Mouse (Mus musculus): ENCODE results near the gene Ccdc114. TPM values are rescaled to one million over a fixed set of nuclear protein-coding genes. Genes with fewer than 3 reads are reported as not detected.
"Not testable (repeated sequence)": the region's sequence is repeated elsewhere in the genome, so short reads cannot be mapped to it uniquely, and the experiment has no call there.

Gene Ccdc114
- 3.3 and 4.1 TPM in 2 replicates for polyA plus RNA-seq (2015; fragmentation: Nextera tagmentation; extraction: Ambion mirVana)

DNA sequence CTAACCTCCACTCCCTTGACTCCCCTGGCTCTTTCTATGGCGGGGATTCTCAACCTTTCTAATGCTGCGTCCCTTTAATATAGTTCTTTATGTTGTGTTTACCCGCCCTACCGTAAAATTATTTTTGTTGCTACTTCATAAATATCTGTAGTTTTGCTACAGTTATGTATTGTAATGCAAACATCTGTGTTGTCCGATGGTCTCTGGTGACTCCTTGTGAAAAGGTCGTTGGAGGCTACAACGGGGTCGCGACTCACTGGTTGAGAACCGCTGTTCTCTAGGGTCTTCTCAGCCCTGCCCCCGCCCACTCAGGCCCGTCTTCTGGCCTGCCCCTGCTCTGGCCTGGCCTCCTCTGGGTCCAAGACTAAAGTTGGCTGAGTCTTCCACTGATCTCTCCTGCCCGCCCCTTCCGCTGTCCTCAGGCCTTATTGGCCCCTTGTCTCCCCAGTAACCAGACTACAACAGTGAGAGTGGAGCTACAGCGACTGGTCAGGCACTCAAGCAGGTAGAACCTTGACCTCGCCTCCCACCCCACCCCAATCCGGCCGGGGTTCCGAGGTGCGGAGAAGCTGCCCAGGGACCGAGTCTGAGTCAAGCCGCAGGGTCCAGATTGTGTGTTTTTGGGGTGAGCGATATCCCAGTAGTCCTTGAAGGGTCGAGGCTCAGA, at the start of gene Ccdc114:
TSS of gene Ccdc114 (plus strand) at position 311 of the 667 bp plus-strand sequence.
- WGBS: 4% methylated on average over 24 of the region's 24 CpGs
- H3K4me2 ChIP-seq (replicated peaks): peak within 1 kb of the TSS; percentile 63
- H3K4me3 ChIP-seq (replicated peaks): peak within 1 kb of the TSS; percentile 46
- H3K9ac ChIP-seq (replicated peaks): peak within 1 kb of the TSS; percentile 50
- 0 out of 2 replicates have a peak, but pooled peaks cover 6% of the 10 kb centered on the region for H3K9me3 ChIP-seq
- H3K4me1 ChIP-seq (replicated peaks): peaks cover 9% of the 10 kb centered on the region
- peaks cover 22% of the 10 kb centered on the region for H3K27me3 ChIP-seq
- no peaks in the 10 kb centered on the region for H3K36me3 ChIP-seq
- ATAC-seq: peak; percentile 51
- peak within 1 kb of the TSS; percentile 73 for H3K27ac ChIP-seq

DNA sequence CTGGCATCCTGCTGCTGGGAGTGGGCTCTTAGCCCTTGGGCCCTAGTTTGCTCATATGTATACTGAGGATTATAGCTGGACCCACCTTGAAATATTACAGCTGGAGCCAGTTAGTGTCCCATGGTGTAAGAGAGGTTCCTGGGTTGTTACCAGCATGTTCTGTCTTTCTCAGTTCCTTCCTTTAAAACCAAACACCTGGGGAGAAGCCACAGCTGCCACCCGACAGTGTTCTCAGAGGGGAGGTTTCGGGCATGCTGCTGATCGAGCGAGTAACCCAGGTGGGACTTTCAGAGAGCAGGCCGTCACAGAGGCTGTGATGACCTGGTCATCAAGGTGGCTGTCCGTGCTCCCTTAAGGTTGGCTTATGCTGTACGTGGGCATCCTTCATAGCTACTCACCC, 47.0 kb upstream of the Ccdc114 start:
- peaks cover 71% of the 10 kb centered on the region for H3K36me3 ChIP-seq
- 0 out of 2 replicates have a peak, but pooled peaks cover 1% of the 10 kb centered on the region for H3K27me3 ChIP-seq
- ATAC-seq: no peak
- no peak overlapping the region for H3K4me2 ChIP-seq (replicated peaks)
- H3K9ac ChIP-seq (replicated peaks): no peak overlapping the region
- peaks cover 18% of the 10 kb centered on the region for H3K4me1 ChIP-seq (replicated peaks)
- H3K9me3 ChIP-seq: no peaks in the 10 kb centered on the region
- 95% methylated on average over 7 of the region's 7 CpGs for WGBS
- H3K4me3 ChIP-seq (replicated peaks): no peak overlapping the region
- no peak overlapping the region for H3K27ac ChIP-seq

DNA sequence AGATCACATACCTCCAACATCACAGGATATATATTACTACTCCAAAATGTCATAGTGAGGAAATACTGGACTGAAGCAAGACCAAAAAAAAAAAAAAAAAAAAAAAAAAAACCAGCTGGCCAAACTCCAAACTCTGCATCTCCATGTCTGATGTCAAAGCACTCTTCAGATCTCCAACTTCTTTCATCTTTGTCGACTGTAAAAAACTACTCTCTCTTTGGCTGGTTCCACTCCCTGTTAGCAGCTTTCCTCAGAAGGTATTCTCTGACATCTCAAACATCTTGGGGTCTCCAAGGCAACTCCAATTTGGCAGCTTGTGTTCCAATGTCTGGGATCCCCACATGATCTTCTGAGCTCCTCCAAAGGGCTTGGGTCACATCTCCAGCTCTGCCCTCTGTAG, 45.6 kb upstream of the Ccdc114 start, which contains the start of gene Grin2d:
TSS of gene Grin2d (minus strand) at position 101 of the 400 bp plus-strand sequence.
- H3K27ac ChIP-seq; H3K4me3 ChIP-seq (replicated peaks); H3K4me2 ChIP-seq (replicated peaks); ATAC-seq; H3K9ac ChIP-seq (replicated peaks); H3K9me3 ChIP-seq; H3K27me3 ChIP-seq: not testable (repeated sequence)
- 94% methylated on average over 1 of the region's 1 CpGs for whole genome bisulfite sequencing
- Histone ChIP-seq H3K36me3 (peaks cover 85% of the 10 kb centered on the region), H3K4me1 (replicated peaks) (peaks cover 18% of the 10 kb centered on the region)

DNA sequence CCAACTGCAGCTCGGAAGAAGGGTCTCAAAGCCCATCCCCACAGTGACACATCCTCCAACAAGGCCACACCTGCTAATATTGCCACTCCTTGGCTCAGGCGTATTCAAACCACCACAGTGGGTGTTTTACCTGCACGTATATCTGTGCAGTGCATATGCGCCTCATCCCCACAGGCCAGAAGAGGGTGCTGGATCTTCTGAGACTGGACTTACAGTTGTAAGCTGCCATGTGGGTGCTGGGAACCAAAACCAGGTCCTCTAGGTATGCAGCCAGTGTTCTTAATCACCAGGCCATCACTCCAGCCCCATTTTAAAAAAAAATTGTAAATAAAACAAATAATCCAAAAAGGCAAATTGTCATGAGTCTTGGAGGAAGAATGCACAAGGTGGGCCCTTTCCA, 43.3 kb upstream of the Ccdc114 start:
- 97% methylated on average over 4 of the region's 4 CpGs for WGBS
- ATAC-seq: no peak
- peaks cover 94% of the 10 kb centered on the region for H3K36me3 ChIP-seq
- no peak overlapping the region for H3K9ac ChIP-seq (replicated peaks)
- H3K27ac ChIP-seq: no peak overlapping the region
- no peak overlapping the region for H3K4me2 ChIP-seq (replicated peaks)
- H3K4me3 ChIP-seq (replicated peaks): no peak overlapping the region
- no peaks in the 10 kb centered on the region for H3K4me1 ChIP-seq (replicated peaks)
- no peaks in the 10 kb centered on the region for H3K27me3 ChIP-seq
- no peaks in the 10 kb centered on the region for H3K9me3 ChIP-seq

DNA sequence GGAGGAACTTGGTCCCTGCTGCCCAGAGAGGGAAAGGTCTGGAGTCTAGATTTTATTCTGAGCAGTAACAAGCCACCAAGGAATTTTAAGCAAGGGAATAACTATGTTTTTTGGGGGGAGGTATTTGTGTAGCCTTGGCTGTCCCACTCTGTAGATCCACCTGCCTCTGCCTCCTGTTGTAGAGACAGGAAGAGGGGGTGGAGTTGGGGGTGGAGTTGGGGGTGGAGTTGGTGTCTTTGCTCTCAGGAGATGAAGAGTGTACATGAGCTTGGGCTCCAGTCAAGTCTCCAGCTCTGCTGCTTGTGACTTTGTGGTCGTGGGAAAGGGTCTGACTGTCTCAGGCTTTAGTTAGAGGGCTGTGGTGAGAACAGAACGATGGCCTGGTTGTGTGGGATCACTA, 42.9 kb upstream of the Ccdc114 start:
- no peak overlapping the region for H3K4me2 ChIP-seq (replicated peaks)
- H3K9me3 ChIP-seq: no peaks in the 10 kb centered on the region
- H3K27me3 ChIP-seq: no peaks in the 10 kb centered on the region
- H3K4me3 ChIP-seq (replicated peaks): no peak overlapping the region
- no peaks in the 10 kb centered on the region for H3K4me1 ChIP-seq (replicated peaks)
- no peak overlapping the region for H3K9ac ChIP-seq (replicated peaks)
- no peak for ATAC-seq
- peaks cover 95% of the 10 kb centered on the region for H3K36me3 ChIP-seq
- 90% methylated on average over 2 of the region's 2 CpGs for WGBS
- H3K27ac ChIP-seq: no peak overlapping the region

DNA sequence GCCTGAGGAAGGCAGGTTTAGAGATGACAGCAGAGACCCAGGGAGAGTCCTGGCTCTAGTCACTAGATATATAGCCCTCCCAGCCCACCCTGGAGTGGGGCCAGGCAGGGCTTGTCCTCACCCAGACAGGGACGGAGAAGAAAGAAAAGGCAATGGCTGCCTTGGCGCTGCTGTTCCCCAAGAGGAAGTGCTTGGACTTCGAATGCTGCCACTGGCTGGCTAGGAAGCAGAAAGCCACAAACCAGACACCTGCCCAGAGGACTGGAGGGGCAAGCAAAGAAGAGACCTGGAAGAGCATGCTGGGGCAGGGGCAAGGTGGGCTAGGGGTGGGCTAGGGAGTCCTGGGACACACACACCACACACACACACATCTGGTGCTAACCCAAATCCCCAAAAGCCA, 36.6 kb upstream of the Ccdc114 start:
- 63% methylated on average over 3 of the region's 3 CpGs for WGBS

DNA sequence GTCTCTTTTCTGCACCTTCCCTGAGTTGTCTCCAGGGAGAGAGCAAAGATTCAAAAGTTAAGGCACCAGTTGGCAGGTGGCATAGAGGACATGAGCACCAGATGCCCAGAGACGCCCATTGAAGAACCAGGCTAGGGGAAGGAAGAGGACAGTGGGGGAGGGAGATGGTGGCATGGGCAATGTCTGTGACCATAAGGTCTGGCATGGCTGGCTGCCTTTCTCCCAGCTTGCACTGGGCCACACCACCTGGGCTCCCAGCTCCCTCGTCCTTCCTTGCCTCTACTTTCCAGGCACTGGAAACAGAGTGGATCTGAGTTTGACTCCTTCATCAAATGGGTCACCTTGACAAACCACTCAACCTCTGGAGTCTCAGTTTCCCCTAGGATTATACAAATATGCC, 31.2 kb upstream of the Ccdc114 start:
- Histone ChIP-seq H3K9me3 (no peaks in the 10 kb centered on the region), H3K9ac (replicated peaks) (no peak overlapping the region), H3K4me1 (replicated peaks) (peaks cover 10% of the 10 kb centered on the region), H3K36me3 (no peaks in the 10 kb centered on the region), H3K27ac (no peak overlapping the region), H3K4me3 (replicated peaks) (no peak overlapping the region), H3K27me3 (0 out of 2 replicates have a peak, but pooled peaks cover 2% of the 10 kb centered on the region), H3K4me2 (replicated peaks) (no peak overlapping the region)
- no peak for ATAC-seq
- 85% methylated on average over 2 of the region's 2 CpGs for WGBS

More for the DNA sequence above, 36.6 kb upstream of the Ccdc114 start:
- Histone ChIP-seq H3K27ac (no peak overlapping the region), H3K9ac (replicated peaks) (no peak overlapping the region), H3K9me3 (no peaks in the 10 kb centered on the region), H3K36me3 (peaks cover 37% of the 10 kb centered on the region), H3K4me1 (replicated peaks) (no peaks in the 10 kb centered on the region), H3K27me3 (no peaks in the 10 kb centered on the region), H3K4me3 (replicated peaks) (no peak overlapping the region), H3K4me2 (replicated peaks) (no peak overlapping the region)
- ATAC-seq: no peak

DNA sequence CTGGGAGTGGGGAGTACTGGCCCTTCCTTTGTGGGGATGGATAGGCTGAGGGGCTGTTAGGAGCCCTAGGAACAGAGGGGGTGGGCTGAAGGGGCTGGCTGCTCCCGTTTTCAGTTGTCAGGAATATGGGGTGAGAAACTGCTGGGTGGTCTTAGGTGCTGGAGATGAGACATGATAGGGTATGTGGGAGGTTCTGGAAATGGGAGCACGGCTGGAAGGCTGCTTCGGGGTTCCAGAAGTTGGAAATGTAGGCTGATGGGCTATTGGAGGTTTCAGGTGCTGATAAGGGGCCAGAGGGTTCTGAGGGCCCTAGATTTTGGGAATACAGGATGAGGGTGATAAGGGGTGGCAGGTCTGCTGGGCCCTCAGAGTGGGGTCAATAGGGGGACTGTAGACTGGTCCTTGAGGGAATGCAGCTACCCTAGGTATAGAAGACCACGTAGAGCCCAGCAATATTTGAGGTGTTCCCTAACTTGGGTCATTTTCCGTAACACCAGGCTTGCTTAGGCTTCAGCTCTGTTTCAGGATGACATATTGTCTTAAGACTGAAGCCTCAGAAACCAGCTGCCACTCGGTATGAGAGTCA, 27.8 kb upstream of the Ccdc114 start:
- Histone ChIP-seq H3K9me3 (no peaks in the 10 kb centered on the region), H3K27ac (no peak overlapping the region), H3K36me3 (no peaks in the 10 kb centered on the region), H3K4me3 (replicated peaks) (peak overlapping the region; percentile 55), H3K4me1 (replicated peaks) (peaks cover 16% of the 10 kb centered on the region), H3K27me3 (0 out of 2 replicates have a peak, but pooled peaks cover 2% of the 10 kb centered on the region), H3K4me2 (replicated peaks) (peak overlapping the region; percentile 48), H3K9ac (replicated peaks) (no peak overlapping the region)
- WGBS: 76% methylated on average over 6 of the region's 6 CpGs
- peak; percentile 63 for ATAC-seq

DNA sequence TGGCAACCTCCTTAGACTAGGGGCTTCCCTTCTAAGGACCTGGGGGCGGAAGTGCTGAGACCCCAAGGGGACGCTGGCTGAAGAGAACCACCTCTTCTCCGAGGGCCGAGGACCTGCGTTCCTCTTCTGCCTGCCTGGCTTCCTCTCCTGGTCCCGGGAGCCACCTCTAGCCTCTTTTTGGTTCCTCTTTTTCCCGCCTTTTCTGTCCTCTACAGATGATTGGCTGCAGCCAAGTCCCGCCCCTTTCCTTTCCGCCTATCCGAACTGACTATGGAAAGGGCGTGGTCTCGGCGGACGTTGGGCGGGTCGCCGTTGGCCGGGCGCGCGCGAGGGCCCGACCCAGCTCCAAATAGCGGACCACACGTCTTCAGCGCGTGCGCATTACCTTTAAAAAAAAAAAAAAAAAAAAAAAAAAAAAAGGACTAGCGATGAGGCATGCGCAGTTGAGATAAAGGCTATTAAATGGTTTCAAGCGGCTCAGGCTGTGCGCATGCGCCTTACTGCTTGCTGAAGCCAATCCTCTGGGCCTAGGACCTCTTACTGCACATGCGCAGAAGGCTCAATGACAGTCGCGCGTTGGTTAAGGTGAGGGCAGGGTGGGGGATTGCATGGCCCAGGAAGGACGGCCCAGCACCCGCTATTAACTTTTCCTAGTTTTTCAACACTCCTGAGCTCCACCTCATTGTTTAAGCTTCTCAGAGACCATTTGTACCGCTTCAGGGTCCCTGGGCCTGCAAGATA, 27.2 kb upstream of the Ccdc114 start, which contains the start of the genes Syngr4 and Tmem143:
TSS of gene Syngr4 (minus strand) at position 198 of the 741 bp plus-strand sequence.
TSS of gene Tmem143 (plus strand) at position 425 of the 741 bp plus-strand sequence.
- ATAC-seq: peak; percentile 91
- WGBS: under 1% methylated on average over 40 of the region's 40 CpGs
- peaks cover 16% of the 10 kb centered on the region for H3K4me1 ChIP-seq (replicated peaks)

DNA sequence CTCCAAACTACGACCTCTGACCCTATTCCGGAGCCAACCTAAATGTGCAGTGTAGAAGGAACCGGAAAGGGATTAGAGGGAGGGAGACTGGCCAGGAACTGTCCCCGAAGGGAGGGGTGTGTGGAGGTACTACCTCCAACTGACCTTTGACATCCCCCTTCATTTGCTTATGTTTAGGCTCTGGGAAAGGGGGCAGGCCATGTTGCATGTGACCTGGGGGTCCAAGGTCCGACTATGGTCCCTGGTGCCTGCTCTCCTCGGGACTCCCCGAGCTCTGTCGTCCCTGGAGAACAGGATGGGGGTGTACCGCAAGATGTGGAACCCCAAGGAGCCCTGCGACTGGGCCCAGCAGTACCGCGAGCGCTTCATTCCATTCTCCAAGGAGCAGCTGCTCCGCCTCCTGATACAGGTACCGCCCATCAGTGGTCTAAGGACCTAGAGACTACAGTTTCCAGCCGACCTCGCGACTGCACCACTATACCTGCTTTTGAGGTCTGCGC, 26.6 kb upstream of the Ccdc114 start:
- H3K27ac ChIP-seq: peak overlapping the region; percentile 70
- H3K4me1 ChIP-seq (replicated peaks): peaks cover 16% of the 10 kb centered on the region
- H3K36me3 ChIP-seq: no peaks in the 10 kb centered on the region
- H3K4me3 ChIP-seq (replicated peaks): peak overlapping the region; percentile 55
- H3K9me3 ChIP-seq: no peaks in the 10 kb centered on the region
- 2% methylated on average over 19 of the region's 19 CpGs for WGBS
- H3K4me2 ChIP-seq (replicated peaks): peak overlapping the region; percentile 93
- H3K9ac ChIP-seq (replicated peaks): peak overlapping the region; percentile 65
- ATAC-seq: peak; percentile 55
- H3K27me3 ChIP-seq: 0 out of 2 replicates have a peak, but pooled peaks cover 2% of the 10 kb centered on the region

More for the DNA sequence above, 27.2 kb upstream of the Ccdc114 start, which contains the start of the genes Syngr4 and Tmem143:
- peak within 1 kb of the TSS; percentile 55 for H3K4me3 ChIP-seq (replicated peaks)
- peak within 1 kb of the TSS; percentile 93 for H3K4me2 ChIP-seq (replicated peaks)
- H3K9me3 ChIP-seq: no peaks in the 10 kb centered on the region
- H3K27me3 ChIP-seq: 0 out of 2 replicates have a peak, but pooled peaks cover 2% of the 10 kb centered on the region
- H3K36me3 ChIP-seq: no peaks in the 10 kb centered on the region
- H3K27ac ChIP-seq: peak within 1 kb of the TSS; percentile 70
- H3K9ac ChIP-seq (replicated peaks): peak within 1 kb of the TSS; percentile 65

DNA sequence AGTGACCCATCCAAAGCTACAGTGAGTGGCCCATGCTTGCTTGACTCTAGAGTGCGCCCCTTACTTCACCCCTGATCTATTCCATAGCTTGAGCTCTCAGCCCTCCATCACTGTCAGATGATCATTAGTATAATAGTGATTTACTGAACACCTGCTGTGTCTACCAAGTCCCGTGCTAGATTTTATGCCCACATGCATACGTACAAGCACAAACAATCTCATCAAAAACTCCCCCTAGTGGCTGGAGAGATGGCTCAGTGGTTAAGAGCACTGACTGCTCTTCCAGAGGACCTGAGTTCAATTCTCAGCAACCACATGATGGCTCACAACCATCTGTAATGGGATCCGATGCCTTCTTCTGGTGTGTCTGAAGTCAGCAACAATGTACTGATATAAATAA, 25.7 kb upstream of the Ccdc114 start:
- H3K27ac ChIP-seq; H3K36me3 ChIP-seq; H3K9ac ChIP-seq (replicated peaks); H3K4me3 ChIP-seq (replicated peaks); H3K9me3 ChIP-seq; ATAC-seq; H3K27me3 ChIP-seq: not testable (repeated sequence)
- 62% methylated on average over 4 of the region's 4 CpGs for WGBS
- peak overlapping the region; percentile 93 for H3K4me2 ChIP-seq (replicated peaks)
- H3K4me1 ChIP-seq (replicated peaks): peaks cover 16% of the 10 kb centered on the region
